Mouse (Mus musculus) lung, adult 18-20 months (tissue): ENCODE results near the gene Abr.
A peak's percentile ranks its signal among the peaks of the same experiment; 100 is the strongest.

Source experiments
- DNase-seq, 2 experiments: peaks; one replicate each; pipeline ENCODE4 v3.0.0; 2022; ENCODE audit warnings: mixed read lengths in 2 of 2

Gene Abr

GRCm38 (mm10) chr11:76454492-76454891, 167.6 kb downstream of the Abr start:
- DNase-seq = peak; percentile 53 to 67

GRCm38 (mm10) chr11:76450202-76450561, 171.9 kb downstream of the Abr start:
- no peak for DNase-seq

GRCm38 (mm10) chr11:76449520-76450201, 172.5 kb downstream of the Abr start:
- no peak for DNase-seq

GRCm38 (mm10) chr11:76446251-76446650, 175.9 kb downstream of the Abr start:
- DNase-seq = no peak

GRCm38 (mm10) chr11:76445459-76445858, 176.7 kb downstream of the Abr start:
- no peak for DNase-seq

GRCm38 (mm10) chr11:76439666-76440065, 182.4 kb downstream of the Abr start:
- DNase-seq = no peak

GRCm38 (mm10) chr11:76436864-76437437, 185.2 kb downstream of the Abr start:
- peak; percentile 58 to 65 for DNase-seq

GRCm38 (mm10) chr11:76436009-76436408, 186.1 kb downstream of the Abr start:
- no peak for DNase-seq

- no peak for DNase-seq
These were observed 192.0 kb downstream of the Abr start for GRCm38 (mm10) chr11:76429966-76430631.

- no peak for DNase-seq
These were observed 192.6 kb downstream of the Abr start for GRCm38 (mm10) chr11:76429556-76429955.

- DNase-seq = no peak
These were observed 193.1 kb downstream of the Abr start for GRCm38 (mm10) chr11:76429046-76429445.

- DNase-seq = no peak
These were observed 194.3 kb downstream of the Abr start for GRCm38 (mm10) chr11:76427781-76428180.

- no peak for DNase-seq
These were observed 196.4 kb downstream of the Abr start for GRCm38 (mm10) chr11:76425749-76426148.

GRCm38 (mm10) chr11:76420896-76421295, 201.2 kb downstream of the Abr start:
- no peak for DNase-seq

- peak; percentile 38 to 47 for DNase-seq
These were observed 202.9 kb downstream of the Abr start for GRCm38 (mm10) chr11:76419179-76419578.

GRCm38 (mm10) chr11:76418423-76418822, 203.7 kb downstream of the Abr start:
- DNase-seq = no peak

- no peak for DNase-seq
These were observed 206.1 kb downstream of the Abr start for GRCm38 (mm10) chr11:76415985-76416384.

- peak; percentile 60 for DNase-seq
These were observed 207.1 kb downstream of the Abr start for GRCm38 (mm10) chr11:76415001-76415400.

GRCm38 (mm10) chr11:76413202-76413601, 208.9 kb downstream of the Abr start:
- DNase-seq = no peak

- DNase-seq = peak; percentile 57 to 62
These were observed 211.3 kb downstream of the Abr start for GRCm38 (mm10) chr11:76410826-76411225.

GRCm38 (mm10) chr11:76406702-76407583, 215.2 kb downstream of the Abr start, which contains the start of gene Timm22:
Timm22 (plus strand) TSS chr11:76406952.
- peak; percentile 97 to 98 for DNase-seq

GRCm38 (mm10) chr11:76405626-76406264, 216.4 kb downstream of the Abr start:
- DNase-seq = no peak

GRCm38 (mm10) chr11:76405113-76405512, 217.0 kb downstream of the Abr start:
- DNase-seq = no peak
